Mouse (Mus musculus) large intestine, adult 2 months (tissue): ENCODE results near the gene Vmn2r107. TPM values are rescaled to one million over a fixed set of nuclear protein-coding genes. Genes with fewer than 3 reads are reported as not detected.

ENCODE experiments used
- DNase-seq: peaks from one replicate; pipeline ENCODE4 v3.0.0-alpha.2; 2012; ENCODE audit warnings: low read depth, low spot score
- WGBS: fragments of 180-500 bp; shearing (Covaris S2); methylation state at CpG from one replicate; pipeline ENCODE4 v1.1.7; 2018; 5-methylcytosine and 5-hydroxymethylcytosine counted together
- polyA plus RNA-seq: library from polyadenylated mRNA; depleted of rRNA; stranded (reverse); fragments of >200 nt; gene quantifications from 2 replicates; pipeline ENCODE4 v1.2.3, GENCODE M21; 2012; rRNA removed

The Vmn2r107 gene
- polyA plus RNA-seq: not detected in 2 replicates

DNA sequence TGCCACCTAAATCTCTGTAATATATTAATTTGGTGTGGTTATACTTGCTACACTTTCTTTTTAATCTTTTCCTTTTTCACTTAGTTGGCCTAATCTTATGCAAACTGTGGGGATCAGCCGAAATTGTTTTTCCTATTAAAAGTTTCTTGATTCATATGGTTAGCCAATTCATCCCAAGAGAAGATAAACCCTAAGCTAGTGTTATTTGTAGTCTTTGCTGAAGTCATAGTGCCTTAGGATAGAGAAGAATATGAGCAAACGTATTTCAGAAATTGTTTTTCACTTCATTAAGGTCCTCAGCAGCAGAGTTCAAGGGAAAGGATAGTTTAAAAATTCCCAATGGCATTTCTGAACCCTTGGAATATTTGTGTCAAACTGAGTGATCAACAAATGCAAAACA lies at the start of gene Vmn2r107:
Vmn2r107 (plus strand) TSS at position 301 of the 400 bp plus-strand sequence.
- DNase-seq: no peak
- WGBS: 42% methylated on average over 2 of the region's 2 CpGs

DNA sequence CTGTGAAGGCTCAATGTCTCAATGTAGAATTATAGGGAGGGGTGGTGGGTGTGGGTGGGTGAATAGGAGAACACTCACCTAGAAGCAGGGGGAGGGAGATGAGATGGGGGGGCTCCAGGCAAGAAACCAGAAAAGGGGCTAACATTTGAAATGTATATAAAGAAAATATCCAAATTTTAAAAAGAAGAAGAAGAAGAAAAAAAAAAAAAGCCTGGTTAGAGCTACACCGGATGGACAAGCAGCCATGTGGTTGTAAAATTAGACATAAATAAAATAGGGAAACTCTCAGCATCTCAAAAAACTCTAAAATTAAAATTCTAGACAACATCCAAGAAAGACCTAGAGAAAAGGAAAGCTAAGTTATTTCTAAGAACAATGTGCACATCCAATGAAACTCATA lies 39.3 kb upstream of the Vmn2r107 start:
- 97% methylated on average over 1 of the region's 1 CpGs for WGBS
- no peak for DNase-seq

- DNase-seq: no peak
- 37% methylated on average over 2 of the region's 2 CpGs for WGBS
These were observed 54.1 kb downstream of the Vmn2r107 start for GRCm38 (mm10) chr17:20399105-20399504.

- DNase-seq: no peak
- 6% methylated on average over 1 of the region's 1 CpGs for WGBS
These were observed 68.8 kb downstream of the Vmn2r107 start, which contains the start of gene Vmn1r224 for GRCm38 (mm10) chr17:20413846-20414245. Gene Vmn1r224, plus strand, starts transcription at chr17:20414146.

Other genes with a start within 250 kb of the Vmn2r107 start
- not detected in 2 replicates for gene Fpr-rs7, start 231.0 kb upstream of the Vmn2r107 start, polyA plus RNA-seq
- gene Fpr-rs6, start 162.1 kb upstream of the Vmn2r107 start, polyA plus RNA-seq: not detected in 2 replicates
- not detected in 2 replicates for gene Vmn2r105, start 110.2 kb upstream of the Vmn2r107 start, polyA plus RNA-seq
- gene Vmn2r106, start 59.7 kb upstream of the Vmn2r107 start, polyA plus RNA-seq: not detected in 2 replicates
- gene Vmn1r224, start 68.9 kb downstream of the Vmn2r107 start, polyA plus RNA-seq: not detected in 2 replicates
- not detected in 2 replicates for gene Vmn2r108, start 136.1 kb downstream of the Vmn2r107 start, polyA plus RNA-seq
- not detected in 2 replicates for gene Vmn1r225, start 152.9 kb downstream of the Vmn2r107 start, polyA plus RNA-seq
- not detected in 2 replicates for gene Vmn2r109, start 219.5 kb downstream of the Vmn2r107 start, polyA plus RNA-seq